Mouse (Mus musculus) intestine, postnatal 0 days (tissue): ENCODE data around the gene Ikzf2. TPM values are rescaled to one million over a fixed set of nuclear protein-coding genes. Genes with fewer than 3 reads are reported as not detected.

ENCODE experiments used
- ATAC-seq: fragments of 200-750 bp; cut with Nextera tagmentation; 2 replicates; pipeline ENCODE4 v1.8.0; 2017; ENCODE audit warnings: mild to moderate bottlenecking, moderate TSS enrichment, moderate library complexity
- H3K27ac ChIP-seq: fragments of 300-500 bp; sonication (generic); 2 replicates; pipeline ENCODE4 v1.5.1; 2014; ENCODE audit warnings: mild to moderate bottlenecking, low read depth, low read length, moderate library complexity
- H3K27me3 ChIP-seq: fragments of 300-500 bp; sonication (generic); replicated peaks from 2 replicates; pipeline ENCODE4 v1.6.1; 2014; ENCODE audit warnings: low read length, mixed read lengths; ENCODE audit not compliant: control insufficient read depth, insufficient read depth
- H3K36me3 ChIP-seq: fragments of 300-500 bp; sonication (generic); 2 replicates; pipeline ENCODE4 v1.6.1; 2014; ENCODE audit warnings: mild to moderate bottlenecking, moderate library complexity; ENCODE audit not compliant: control insufficient read depth, insufficient read depth
- H3K4me1 ChIP-seq: fragments of 300-500 bp; sonication (generic); replicated peaks from 2 replicates; pipeline ENCODE4 v1.6.1; 2014; ENCODE audit warnings: antibody characterized with exemption, low read length, mixed read lengths; ENCODE audit not compliant: control insufficient read depth, insufficient read depth
- H3K4me2 ChIP-seq: fragments of 300-500 bp; sonication (generic); replicated peaks from 2 replicates; pipeline ENCODE4 v1.6.1; 2014; ENCODE audit warnings: low read depth, mild to moderate bottlenecking, moderate library complexity
- H3K4me3 ChIP-seq: fragments of 300-500 bp; sonication (generic); 2 replicates; pipeline ENCODE4 v1.5.1; 2014; ENCODE audit warnings: low read depth, low read length
- H3K9ac ChIP-seq: fragments of 300-500 bp; sonication (generic); 2 replicates; pipeline ENCODE4 v1.6.1; 2014; ENCODE audit warnings: mild to moderate bottlenecking, low read depth, low read length
- H3K9me3 ChIP-seq: fragments of 300-500 bp; sonication (generic); 2 replicates; pipeline ENCODE4 v1.6.1; 2016; ENCODE audit warnings: mixed run types; ENCODE audit not compliant: control insufficient read depth
- CTCF ChIP-seq: sonication (generic); IDR thresholded peaks from 2 replicates; pipeline ENCODE4 v1.5.1; 2016; ENCODE audit warnings: low read depth, mild to moderate bottlenecking, control low read depth, antibody characterized with exemption, moderate library complexity
- WGBS: fragments of 180-500 bp; shearing (Covaris S2); extraction: QIAGEN DNeasy Blood & Tissue Kit; methylation state at CpG from one replicate; pipeline ENCODE4 v1.1.7; 2014; 5-methylcytosine and 5-hydroxymethylcytosine counted together
- polyA plus RNA-seq: library from polyadenylated mRNA; unstranded; fragments of >200 nt; fragmentation: Nextera tagmentation; extraction: Ambion mirVana; gene quantifications from 2 replicates; pipeline ENCODE4 v1.2.1, GENCODE M21; 2015

Gene Ikzf2
- polyA plus RNA-seq, 1 experiment from 2014 or later, result 1.0 TPM

DNA sequence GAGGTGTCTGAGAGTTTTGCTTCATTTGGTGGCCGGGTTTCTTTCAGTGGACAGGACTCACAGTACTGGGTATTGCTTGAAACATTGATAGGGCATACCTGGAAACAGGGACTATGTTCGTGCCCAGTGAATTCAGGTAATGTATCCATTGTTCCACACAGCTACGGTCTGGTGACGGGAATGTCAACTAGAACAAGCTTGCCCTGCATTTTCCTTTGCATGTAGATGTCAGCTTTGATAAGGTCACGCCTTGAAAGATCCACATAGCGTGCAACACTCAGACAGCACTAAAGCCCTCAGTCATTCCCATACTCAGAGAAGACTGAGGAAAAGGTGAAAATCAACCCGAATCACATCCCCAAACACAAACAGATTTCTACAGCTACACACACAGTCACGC, 48.7 kb downstream of the Ikzf2 start:
- Histone ChIP-seq H3K4me1 (no peaks in the 10 kb centered on the region), H3K4me3 (no peak overlapping the region), H3K9ac (no peak overlapping the region), H3K4me2 (no peak overlapping the region), H3K27ac (no peak overlapping the region), H3K27me3 (no peaks in the 10 kb centered on the region), H3K9me3 (no peaks in the 10 kb centered on the region), H3K36me3 (no peaks in the 10 kb centered on the region)
- no peak for ATAC-seq
- 68% methylated on average over 8 of the region's 8 CpGs for WGBS
- no peak for TF ChIP-seq CTCF

GRCm38 (mm10) chr1:69637907-69638306, 49.1 kb downstream of the Ikzf2 start:
- H3K27ac ChIP-seq, result no peak overlapping the region
- no peaks in the 10 kb centered on the region for H3K27me3 ChIP-seq
- no peak for TF ChIP-seq CTCF
- no peak overlapping the region for H3K9ac ChIP-seq
- no peak overlapping the region for H3K4me3 ChIP-seq
- H3K36me3 ChIP-seq, result no peaks in the 10 kb centered on the region
- 71% methylated on average over 3 of the region's 3 CpGs for WGBS
- H3K4me1 ChIP-seq, result no peaks in the 10 kb centered on the region
- no peak overlapping the region for H3K4me2 ChIP-seq
- no peaks in the 10 kb centered on the region for H3K9me3 ChIP-seq
- no peak for ATAC-seq

GRCm38 (mm10) chr1:69634259-69634658, 52.8 kb downstream of the Ikzf2 start:
- Histone ChIP-seq H3K27me3 (no peaks in the 10 kb centered on the region), H3K4me2 (no peak overlapping the region), H3K36me3 (no peaks in the 10 kb centered on the region), H3K4me3 (no peak overlapping the region), H3K4me1 (no peaks in the 10 kb centered on the region), H3K27ac (no peak overlapping the region), H3K9ac (no peak overlapping the region), H3K9me3 (no peaks in the 10 kb centered on the region)
- ATAC-seq, result no peak
- no peak for TF ChIP-seq CTCF
- WGBS, result 91% methylated on average over 2 of the region's 2 CpGs

GRCm38 (mm10) chr1:69630508-69630907, 56.5 kb downstream of the Ikzf2 start:
- no peak overlapping the region for H3K27ac ChIP-seq
- WGBS, result 79% methylated on average over 6 of the region's 6 CpGs

GRCm38 (mm10) chr1:69629513-69629912, 57.5 kb downstream of the Ikzf2 start:
- no peak for TF ChIP-seq CTCF
- no peaks in the 10 kb centered on the region for H3K9me3 ChIP-seq
- WGBS, result 54% methylated on average over 8 of the region's 8 CpGs

More at GRCm38 (mm10) chr1:69630508-69630907, 56.5 kb downstream of the Ikzf2 start:
- H3K9ac ChIP-seq, result no peak overlapping the region
- no peak for TF ChIP-seq CTCF
- H3K4me1 ChIP-seq, result no peaks in the 10 kb centered on the region
- H3K27me3 ChIP-seq, result no peaks in the 10 kb centered on the region
- ATAC-seq, result no peak
- H3K9me3 ChIP-seq, result no peaks in the 10 kb centered on the region
- no peak overlapping the region for H3K4me3 ChIP-seq
- H3K4me2 ChIP-seq, result no peak overlapping the region
- H3K36me3 ChIP-seq, result no peaks in the 10 kb centered on the region

DNA sequence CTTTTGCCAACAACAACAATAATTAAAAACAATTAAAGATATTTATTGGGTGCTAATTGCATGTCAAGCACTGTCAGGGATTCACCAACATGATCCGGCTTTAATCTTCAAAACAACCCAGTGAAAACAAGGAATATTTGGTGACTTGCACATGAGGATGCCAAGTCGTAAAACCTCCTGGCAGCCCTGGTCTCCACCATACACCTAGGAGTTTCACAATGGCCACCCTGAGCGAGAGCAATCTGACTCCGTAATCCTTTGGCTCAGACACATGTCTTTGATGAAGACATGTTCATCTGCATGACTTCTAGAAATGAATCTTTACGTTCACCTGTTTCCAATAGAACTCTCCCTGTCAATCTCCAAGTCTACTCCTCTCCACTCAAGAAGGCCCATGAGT, 75.0 kb downstream of the Ikzf2 start:
- no peak for TF ChIP-seq CTCF
- no peaks in the 10 kb centered on the region for H3K36me3 ChIP-seq
- H3K9ac ChIP-seq, result no peak overlapping the region
- no peaks in the 10 kb centered on the region for H3K9me3 ChIP-seq
- no peak overlapping the region for H3K4me3 ChIP-seq
- no peaks in the 10 kb centered on the region for H3K27me3 ChIP-seq
- no peaks in the 10 kb centered on the region; the same call in 1 of the 2 replicates for H3K4me1 ChIP-seq
- H3K4me2 ChIP-seq, result no peak overlapping the region
- ATAC-seq, result no peak
- no peak overlapping the region for H3K27ac ChIP-seq
- 92% methylated on average over 5 of the region's 5 CpGs for WGBS

More at GRCm38 (mm10) chr1:69629513-69629912, 57.5 kb downstream of the Ikzf2 start:
- no peak for ATAC-seq
- H3K4me3 ChIP-seq, result no peak overlapping the region
- H3K27me3 ChIP-seq, result no peaks in the 10 kb centered on the region
- no peaks in the 10 kb centered on the region for H3K4me1 ChIP-seq
- H3K4me2 ChIP-seq, result no peak overlapping the region
- H3K27ac ChIP-seq, result no peak overlapping the region
- no peaks in the 10 kb centered on the region for H3K36me3 ChIP-seq
- H3K9ac ChIP-seq, result no peak overlapping the region

- H3K9ac ChIP-seq, result no peak overlapping the region
- no peaks in the 10 kb centered on the region for H3K27me3 ChIP-seq
- 66% methylated on average over 4 of the region's 4 CpGs for WGBS
- no peak overlapping the region for H3K4me2 ChIP-seq
- H3K27ac ChIP-seq, result no peak overlapping the region
- no peak overlapping the region for H3K4me3 ChIP-seq
- H3K9me3 ChIP-seq, result no peaks in the 10 kb centered on the region
- no peaks in the 10 kb centered on the region for H3K36me3 ChIP-seq
- TF ChIP-seq CTCF, result no peak
- ATAC-seq, result no peak
- H3K4me1 ChIP-seq, result no peaks in the 10 kb centered on the region; the same call in 1 of the 2 replicates
Observed at GRCm38 (mm10) chr1:69611204-69611725, 75.8 kb downstream of the Ikzf2 start.
